Mouse (Mus musculus) layer of hippocampus, postnatal 25 days (tissue): ENCODE results near the gene Oxsm. TPM values are rescaled to one million over a fixed set of nuclear protein-coding genes. Genes with fewer than 3 reads are reported as not detected.

ENCODE experiments used
- DNase-seq, 2 experiments: peaks; one replicate each; pipeline ENCODE4 v3.0.0; 2022; ENCODE audit warnings: mixed read lengths in 2 of 2, low spot score in 1 of 2; ENCODE audit errors: extremely low spot score in 1 of 2
- total RNA-seq, 2 experiments: library from RNA; stranded (reverse); gene quantifications; 2 replicates each; pipeline ENCODE4 v1.2.3; 2021

Gene Oxsm
- total RNA-seq, result 1 to 10 TPM; 8.2 to 9.5 TPM

DNA sequence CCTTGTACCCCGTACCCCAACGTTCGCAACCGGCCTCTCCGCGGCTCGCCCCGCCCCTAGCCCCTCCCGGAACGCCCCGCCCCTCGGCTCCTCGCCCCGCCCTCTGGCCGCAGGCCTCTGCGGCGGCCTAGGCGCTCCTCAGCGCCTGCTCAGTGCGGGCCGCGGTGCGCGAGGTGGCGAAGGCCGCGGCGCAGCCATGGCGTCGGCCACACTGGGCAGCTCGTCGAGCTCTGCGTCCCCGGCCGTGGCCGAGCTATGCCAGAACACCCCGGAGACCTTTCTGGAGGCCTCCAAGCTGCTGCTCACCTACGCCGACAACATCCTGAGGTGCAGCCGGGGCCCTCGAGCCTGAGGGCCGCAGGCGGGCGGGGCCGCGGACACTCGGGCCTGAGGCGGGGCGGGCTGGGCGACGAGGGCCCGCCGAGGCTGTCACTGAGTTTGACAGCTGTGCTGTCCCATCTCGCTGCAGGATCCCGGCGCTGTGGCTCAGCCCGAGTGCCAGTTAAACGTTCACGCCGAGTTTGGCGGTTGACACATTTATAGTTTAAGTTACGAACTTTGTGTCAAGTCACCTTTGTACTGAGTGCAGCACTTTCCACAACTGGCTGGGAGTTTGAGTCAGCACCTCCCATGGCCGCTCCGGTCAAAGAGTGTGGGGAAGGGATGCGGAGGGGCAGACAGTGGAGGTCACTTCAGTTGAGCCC lies at the start of gene Oxsm, which contains the start of gene Ngly1:
Gene Oxsm (minus strand): TSS at position 638 of the 704 bp plus-strand sequence.
Gene Ngly1 (plus strand): TSS at position 110 of the 704 bp plus-strand sequence.
- DNase-seq, result peak; percentile 75 to 78

DNA sequence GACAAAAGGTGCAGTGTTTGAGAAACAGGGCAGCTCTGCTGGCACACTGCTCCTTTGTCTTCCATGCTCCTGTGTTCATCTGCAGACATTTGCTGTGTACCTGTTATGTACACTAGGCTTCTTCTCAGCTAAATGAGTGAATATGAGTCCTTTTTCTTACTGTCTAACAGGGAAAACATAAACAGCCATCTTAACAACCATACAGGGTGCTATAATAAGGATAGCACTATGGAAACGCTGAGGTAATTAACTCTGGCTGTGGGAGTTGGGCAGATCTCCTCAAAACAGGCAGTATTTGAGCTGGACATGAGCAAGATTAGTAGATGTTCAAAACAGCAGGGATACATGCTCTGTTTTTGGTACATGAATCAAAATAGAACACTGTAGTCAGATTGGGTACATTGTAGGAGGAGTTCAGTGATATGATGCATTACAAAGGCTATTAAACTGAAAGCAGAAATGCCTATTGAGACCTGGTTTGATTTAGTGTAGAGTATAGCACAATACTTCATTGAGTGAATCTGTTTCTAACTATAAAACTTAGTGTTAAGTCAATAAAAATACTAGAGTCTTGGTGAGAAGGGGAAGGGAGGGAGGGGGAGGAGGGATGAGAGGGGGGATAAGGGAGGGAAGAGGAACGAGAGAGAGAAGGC lies 47.3 kb upstream of the Oxsm start:
- DNase-seq, result no peak

DNA sequence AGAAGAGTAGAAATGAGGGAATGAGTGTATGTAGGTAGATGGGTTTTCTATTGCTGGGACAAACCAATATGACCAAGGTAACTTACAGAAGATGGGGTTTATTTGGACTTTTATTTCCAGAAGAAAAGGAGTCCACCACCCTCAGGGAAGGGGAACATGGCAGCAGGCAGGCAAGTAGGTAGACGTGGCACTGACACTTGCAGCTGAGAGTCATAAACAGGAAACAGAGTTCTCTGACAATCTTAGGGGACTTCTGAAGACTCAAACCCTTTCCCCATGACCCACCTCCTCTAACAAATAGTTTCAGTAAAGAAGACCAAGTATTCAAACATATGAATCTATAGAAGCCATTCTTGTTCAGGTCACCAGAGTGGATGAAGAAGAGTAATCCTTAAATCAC lies 44.3 kb upstream of the Oxsm start:
- DNase-seq, result no peak

DNA sequence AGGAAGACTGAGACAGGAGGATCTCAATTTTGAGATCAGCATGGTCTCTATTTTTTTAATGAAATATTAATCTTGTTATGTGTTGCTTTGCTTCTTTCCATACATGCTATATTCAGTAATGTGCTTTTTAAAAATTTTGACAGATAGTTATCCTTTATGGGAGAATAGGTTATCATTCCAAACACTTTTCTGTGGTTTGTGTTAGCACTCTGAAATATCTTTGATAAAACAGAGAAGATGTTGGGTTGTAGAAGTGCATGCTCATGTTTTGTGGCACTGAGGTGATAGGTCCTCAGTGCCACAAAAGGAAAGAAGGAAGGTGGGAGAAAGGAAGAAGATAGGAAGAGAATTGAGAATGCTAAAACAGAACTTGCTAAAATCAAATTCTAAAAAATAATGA lies 43.4 kb upstream of the Oxsm start:
- no peak for DNase-seq

DNA sequence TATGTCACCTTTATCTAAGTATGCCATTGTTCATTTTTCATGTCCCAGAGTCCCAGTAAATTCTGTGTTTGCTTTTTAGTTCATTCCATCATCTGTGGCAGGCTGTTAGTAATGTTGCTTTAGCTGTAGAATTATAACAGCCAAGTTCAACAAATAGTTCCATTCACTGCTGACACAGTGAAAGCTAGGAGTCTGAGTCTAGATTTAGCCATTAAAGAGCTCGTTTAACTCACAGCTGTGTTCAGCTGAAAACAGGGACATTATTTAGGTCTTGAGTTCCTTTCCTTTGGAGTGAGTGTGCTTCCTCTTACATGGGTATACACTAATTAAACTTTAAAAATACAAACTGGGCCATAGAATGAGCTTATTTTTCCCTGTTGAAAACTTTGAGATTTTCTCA lies 42.8 kb upstream of the Oxsm start:
- no peak for DNase-seq

DNA sequence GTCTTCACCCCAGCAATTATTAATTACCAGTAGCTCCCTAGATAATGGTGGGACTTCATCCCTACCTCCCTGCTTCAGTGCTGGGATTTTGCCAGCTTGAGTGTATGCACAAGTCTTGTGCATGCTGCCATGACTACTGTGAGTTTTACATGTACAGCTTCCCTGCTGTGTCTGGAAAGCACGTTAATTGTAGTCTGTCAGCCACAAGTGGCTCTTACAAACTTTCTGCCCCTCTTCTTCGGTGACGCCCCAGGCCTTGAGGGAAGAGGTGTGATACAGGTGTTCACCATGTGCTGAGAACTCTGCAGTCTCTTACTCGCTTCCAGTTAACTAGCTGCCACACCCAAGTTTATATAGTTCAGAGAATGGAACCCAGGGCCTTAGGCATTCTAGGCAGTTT lies 34.4 kb upstream of the Oxsm start:
- DNase-seq, result no peak

DNA sequence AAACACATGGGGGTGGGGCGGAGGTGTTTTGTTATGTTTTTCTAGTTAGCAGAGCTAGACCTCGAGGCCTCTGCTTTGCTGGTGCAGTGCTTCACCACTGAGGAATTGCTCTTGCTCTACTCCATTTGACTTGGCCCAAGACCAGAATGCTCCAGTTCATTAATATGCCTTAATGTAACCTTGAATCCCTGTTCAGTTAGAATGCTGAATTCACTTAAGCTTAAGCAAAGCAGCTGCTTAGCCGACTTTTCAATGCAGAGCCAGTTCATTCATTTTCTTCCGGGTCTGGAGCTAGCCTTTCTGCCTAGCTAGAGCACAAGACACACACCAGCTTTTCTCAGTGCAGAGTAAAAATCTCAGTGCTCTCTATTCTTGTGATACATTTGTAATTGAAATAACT lies 29.6 kb upstream of the Oxsm start:
- DNase-seq, result no peak

DNA sequence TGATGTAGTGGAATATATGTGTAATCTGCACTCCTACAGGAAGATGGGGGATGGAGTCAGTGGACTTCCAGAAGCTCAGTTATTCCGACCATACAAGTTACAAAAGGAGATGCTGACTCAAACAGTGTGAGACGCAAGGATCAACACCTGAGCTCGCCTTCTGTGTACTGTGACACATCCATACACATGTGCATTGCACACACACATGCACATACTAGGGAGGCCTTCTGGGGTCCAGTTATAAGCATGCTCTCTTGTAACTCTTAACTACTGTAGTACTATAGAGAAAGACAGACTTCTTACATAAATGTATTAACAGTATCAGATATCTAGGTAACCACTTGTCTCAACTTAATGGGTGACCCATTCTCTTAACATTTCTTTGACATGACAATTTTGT lies 24.1 kb upstream of the Oxsm start:
- no peak for DNase-seq

DNA sequence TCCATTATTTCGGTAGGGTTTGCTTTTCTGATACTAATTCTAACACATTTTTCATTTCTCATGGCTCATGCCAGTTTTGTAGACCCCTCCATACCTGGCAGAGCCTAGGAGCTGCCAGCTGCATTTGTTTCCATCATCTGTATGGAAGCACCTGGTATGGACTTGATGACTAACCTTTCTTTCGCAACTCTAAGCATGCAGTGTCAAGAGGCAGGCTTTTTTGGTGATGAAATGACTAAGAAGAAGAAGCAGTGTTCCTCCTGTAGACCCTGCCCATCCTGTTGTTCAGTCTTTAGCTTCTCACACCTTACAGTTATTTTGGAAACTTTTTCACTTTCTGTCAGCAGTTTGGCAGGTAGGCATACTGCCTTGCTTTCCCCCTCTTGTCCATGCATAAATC lies 20.2 kb upstream of the Oxsm start:
- DNase-seq, result no peak

DNA sequence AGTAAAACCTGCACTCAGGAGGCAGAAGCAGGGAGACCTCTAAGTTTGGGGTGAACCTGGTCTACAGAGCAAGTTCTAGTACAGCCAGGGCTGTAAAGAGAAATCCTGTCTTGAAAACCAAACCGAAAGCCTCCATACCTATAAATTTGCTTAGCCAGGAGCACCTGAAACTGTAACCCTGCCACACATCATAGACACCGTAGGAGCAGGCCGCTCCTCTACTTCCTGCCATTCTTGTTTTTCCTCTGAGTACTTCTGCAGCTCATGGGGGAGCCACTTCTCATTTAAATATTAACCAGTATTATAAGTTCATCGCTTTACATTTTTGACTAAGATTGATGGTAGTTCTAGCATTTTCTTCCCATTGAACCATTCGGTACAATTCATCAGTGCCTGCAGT lies 17.4 kb upstream of the Oxsm start:
- DNase-seq, result no peak

DNA sequence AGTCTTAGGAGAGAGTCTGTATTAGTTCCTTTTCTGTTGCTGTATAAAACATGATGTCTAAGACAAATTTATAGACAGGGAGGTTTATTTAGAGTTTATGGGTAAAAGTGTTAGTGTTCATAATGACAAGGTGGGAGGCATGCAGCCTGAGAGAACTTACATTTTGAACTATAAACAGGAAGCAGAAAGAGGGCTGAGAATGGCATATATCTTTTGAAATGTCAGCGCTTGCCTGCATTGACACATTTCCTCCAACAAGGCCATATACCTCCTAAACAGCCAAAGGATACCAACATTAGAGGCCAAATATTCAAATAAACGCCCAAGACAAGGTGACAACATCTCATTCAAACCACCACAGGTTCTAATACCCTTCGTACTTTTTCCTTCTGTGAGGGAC lies 12.3 kb upstream of the Oxsm start:
- no peak for DNase-seq

DNA sequence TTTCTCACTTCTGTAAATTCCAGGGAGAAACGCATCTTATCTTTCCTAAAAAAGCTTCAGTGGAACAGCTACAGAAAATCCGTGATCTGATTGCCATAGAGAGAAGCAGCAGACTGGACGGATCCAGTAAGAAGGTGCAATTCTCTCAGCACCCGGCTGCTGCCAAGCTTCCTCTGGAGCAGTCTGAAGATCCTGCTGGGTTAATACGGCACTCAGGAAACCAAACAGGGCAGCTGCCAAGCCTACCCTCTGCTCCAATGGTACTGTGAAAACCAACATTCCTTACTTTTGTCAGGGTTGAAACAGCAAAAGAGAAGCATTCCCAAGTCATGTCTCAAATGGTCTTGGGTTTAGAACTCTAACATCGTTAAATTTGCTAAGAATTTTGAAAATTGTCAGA lies 10.9 kb upstream of the Oxsm start:
- no peak for DNase-seq

DNA sequence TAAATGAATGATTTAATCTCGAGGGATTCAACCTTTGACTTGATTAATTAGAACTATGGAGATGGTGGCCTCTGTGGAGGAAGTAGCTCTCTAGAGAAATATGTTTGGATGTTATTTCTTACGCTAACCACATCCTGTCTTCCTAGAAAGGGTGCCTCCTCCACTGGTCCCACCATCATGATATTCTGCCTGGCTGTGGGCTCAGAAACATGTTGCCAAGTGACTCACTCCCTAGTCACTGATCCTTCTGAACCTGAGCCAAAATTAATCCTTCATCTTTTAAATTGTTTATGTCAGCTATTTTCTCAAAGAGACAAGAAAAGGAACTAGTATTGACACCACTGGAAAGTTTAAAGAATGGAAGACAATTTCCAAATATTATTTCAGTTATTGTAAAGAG lies 6.6 kb upstream of the Oxsm start:
- no peak for DNase-seq

DNA sequence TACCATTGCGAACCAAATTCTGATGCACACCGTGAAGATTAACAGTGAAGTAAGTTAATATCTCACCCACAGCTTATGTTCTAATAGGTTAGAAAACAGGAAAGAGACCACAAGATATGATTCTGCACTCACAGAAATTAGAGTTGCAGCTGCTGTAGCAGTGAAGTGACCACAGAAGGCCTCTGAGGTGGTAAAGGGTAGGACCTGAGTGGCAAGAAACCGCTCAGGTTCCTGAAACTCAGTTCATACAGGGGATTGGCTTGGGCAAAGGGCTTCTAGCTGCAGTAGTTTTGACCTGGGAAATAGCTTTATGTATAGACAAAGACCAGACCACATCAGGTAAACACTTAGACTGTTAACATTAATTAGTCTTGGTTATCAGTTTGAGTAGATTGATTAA lies 6.1 kb upstream of the Oxsm start:
- DNase-seq, result no peak

DNA sequence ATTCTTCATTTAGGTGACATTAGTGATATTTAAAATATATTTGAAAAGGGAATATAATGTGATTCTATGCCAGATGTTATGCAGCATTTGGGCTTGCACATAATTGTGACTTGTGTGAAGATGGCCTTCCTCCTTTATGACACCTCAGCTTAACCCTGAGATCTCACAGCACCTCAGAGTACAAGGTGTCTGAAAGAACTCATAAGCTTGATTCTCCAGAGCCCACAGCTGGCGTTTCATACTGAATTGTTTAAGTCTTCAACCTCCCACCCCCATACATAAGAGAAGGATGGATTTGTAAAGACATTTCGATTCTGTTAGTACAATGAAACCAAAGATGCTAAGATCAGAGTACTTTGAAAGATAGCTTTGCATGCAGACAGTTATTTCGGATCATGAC lies 491 bp upstream of the Oxsm start:
- DNase-seq, result no peak

DNA sequence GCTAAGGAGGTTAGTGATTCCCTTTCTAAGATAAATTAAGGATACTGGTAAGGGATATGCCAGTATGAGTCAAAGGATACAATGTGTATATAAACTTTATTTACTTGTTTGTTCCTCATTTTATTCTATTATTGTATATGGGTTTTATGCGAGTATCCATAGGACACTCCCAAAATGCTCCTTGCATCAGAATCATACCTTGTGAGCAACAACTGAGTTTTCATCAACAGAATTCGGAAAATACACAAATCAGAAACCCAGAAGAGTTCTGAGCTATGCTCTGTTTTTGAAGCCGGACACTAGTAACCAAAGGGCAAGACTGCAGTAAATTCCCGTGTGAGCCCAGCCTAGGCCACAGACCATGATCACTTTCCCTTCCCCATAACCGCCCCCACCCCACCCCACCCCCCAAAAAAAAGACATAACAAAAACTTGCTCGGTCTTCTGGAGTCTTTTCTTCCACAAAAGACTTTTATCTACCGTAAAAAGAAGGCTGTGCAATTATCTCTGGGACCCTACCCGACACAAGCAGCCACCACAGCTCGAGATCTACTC lies 928 bp downstream of the Oxsm start:
- DNase-seq, result no peak

DNA sequence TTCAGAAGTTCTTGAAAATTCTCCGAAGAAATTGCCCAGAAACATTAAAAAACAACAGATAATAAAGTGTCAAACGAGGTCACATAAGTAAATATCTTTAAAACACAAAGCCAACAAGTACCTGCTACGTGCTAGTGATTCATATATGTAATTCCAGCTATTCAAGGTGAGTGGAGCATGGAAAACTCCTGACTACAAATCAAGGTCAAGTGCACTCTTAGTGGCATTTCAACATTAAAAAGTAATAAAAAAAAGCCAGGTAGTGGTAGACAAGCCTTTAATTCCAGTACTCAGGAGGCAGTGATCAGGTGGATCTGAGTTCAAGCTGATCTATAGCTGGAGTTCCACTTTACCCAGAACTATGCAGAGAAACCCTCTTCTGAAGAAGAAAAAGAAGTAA lies 1.5 kb downstream of the Oxsm start:
- no peak for DNase-seq

DNA sequence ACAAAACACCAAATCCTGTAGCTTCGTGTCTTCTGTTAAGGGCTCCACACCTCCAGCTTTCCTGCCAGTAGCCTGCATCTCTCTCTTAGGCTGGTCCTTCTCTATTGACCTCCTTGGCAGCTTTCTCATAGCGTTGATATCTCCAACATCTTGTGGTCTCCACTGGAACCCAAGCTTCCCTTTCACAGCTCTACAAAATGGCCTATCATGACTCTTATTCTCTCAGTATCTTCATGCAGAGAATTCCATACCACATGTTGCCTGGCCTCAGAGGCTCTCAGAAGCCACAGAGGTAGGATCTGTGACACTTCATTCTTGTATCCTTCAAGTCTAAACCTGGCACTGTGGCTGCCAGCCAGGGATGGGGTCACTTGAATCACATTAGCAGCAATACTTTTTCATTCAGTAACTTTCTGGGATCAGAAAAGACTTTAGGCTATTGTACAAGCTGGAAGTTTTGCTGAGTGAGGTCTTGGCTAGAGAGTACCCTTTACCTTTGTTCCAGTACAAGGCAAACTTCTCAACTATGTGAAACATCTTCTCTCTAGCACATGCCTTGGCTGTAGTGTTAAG lies 3.2 kb downstream of the Oxsm start:
- no peak for DNase-seq

DNA sequence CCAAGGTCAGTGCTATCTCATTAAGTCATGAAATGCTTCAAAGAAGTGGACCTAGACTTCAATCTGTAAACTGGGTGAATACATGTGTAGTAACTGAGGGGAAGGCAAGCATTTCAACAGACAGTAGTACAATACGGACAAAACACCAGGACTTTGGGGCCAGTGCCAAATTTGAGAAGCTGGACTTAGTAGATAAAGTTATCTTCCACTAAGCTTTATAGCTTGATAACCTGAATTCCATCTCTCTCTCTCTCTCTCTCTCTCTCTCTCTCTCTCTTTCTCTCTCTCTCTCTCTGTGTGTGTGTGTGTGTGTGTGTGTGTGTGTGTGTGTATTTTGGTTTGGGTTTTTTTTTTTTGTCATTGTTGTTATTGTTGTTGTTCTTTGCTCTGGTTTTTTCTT lies 4.5 kb downstream of the Oxsm start:
- DNase-seq, result no peak

DNA sequence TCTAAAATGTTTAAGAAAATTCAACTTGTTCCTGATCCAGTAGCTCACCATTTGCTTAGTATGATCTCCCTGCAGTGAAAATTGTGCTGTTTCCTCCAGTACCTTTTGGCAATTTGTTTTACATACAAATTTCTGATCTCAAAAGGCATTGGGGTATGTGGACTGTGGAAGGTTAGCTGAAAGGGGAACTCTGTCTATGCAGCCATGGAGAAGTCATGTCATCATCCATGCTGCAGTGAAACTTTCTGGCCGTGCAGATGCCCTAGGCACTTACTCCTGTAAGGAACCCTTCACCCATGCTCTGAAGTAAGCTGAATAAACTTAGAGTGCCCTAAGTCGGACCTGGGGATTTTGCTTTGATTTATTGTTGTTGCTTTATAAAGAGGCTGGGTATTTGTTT lies 5.2 kb downstream of the Oxsm start:
- no peak for DNase-seq

DNA sequence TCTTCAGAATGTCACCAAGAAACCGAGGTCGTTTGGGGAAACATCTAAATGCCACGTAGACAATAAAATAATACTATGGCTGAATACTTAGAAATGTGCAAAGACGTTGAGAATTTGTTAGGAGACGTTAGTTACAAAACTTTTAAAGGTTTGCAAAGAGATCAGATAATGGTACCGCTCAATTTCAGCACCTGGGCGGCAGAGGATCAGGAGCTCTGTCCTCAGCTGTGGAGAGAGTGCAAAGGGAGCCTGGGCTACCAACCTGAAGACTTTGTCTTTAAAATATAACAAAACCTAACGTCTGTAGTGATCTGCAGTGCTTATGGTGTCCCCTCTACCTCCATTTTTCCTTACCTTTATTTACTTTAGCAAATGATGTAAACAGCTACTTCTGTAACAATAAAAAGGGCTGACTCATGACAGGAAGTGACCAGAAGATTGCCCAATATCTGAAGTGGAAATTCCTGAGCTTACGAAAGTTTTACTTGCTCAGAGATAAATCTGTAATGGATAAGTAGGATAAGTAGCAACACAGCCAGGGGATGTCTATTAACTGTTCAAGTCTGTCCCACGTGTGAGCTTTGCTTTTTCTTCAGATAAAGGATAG lies 5.9 kb downstream of the Oxsm start:
- no peak for DNase-seq
